Mouse (Mus musculus) liver, embryonic 14.5 days (tissue): ENCODE measurements around the gene Ywhae.

Experiments used
- CTCF ChIP-seq: IDR thresholded peaks from 2 replicates; pipeline ENCODE4 v1.5.1; 2016; ENCODE audit warnings: antibody characterized with exemption, low read depth, control low read depth
- EP300 ChIP-seq: IDR thresholded peaks from 2 replicates; pipeline ENCODE4 v1.6.1; 2016; ENCODE audit warnings: antibody characterized with exemption, low read depth

DNA sequence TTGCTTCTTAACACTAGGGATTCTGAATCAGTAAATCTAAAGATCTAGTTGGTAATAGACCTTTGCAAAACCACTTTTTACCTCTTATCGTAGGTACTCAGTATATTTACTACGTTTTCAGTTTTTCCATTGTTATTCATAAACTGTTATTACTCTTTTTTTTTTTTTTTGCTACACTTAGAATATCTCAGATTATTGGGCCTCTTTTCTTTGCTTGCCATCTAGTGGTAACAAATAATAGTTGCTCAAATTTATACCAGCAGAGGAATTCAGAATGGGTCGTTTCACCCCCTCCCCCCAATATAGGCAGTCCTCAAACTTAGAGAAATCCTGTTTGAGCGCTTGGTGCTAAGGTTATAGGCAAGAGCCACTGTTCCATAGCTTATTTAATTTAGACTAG lies 18.4 kb downstream of the Ywhae start:
- TF ChIP-seq CTCF (no peak), EP300 (no peak)
